Mouse (Mus musculus) heart, postnatal 36 days (tissue): ENCODE measurements at regions not wholly inside any gene's neighbourhood (a gene's known extent, or its start where the extent isn't known, plus 50 kb on each side); places are given as distances from the start of the nearest gene placed in this dataset.

Experiments
- DNase-seq, 2 experiments: peaks; one replicate each; pipeline ENCODE4 v3.0.0; 2021 to 2022
- intact Hi-C: fragments of 180-260 bp; cut with DNase I; formaldehyde crosslinking; loops from one replicate; pipeline ENCODE4 v1.15.1; 2025

- intact Hi-C loops, result no loop called here
- DNase-seq, result no peak
Measured at GRCm38 (mm10) chr3:56830315-56831097, 471.3 kb downstream of the Tm4sf1 start.

GRCm38 (mm10) chr3:56824157-56824556 lies 477.6 kb downstream of the Tm4sf1 start:
- DNase-seq, result no peak
- intact Hi-C loops, result no loop called here

GRCm38 (mm10) chr3:56810548-56811071 lies 491.2 kb downstream of the Tm4sf1 start:
- intact Hi-C loops, result no loop called here
- DNase-seq, result no peak

- intact Hi-C loops, result no loop called here
- no peak for DNase-seq
Measured at GRCm38 (mm10) chr3:56793054-56793453, 508.7 kb downstream of the Tm4sf1 start.

- intact Hi-C loops, result no loop called here
- DNase-seq, result peak in 1 of 2 experiments; percentile 2
Measured at GRCm38 (mm10) chr3:56789155-56789554, 512.6 kb downstream of the Tm4sf1 start.

GRCm38 (mm10) chr3:56773920-56774319 lies 527.9 kb downstream of the Tm4sf1 start:
- DNase-seq, result no peak
- intact Hi-C loops, result no loop called here

- intact Hi-C loops, result no loop called here
- DNase-seq, result no peak
Measured at GRCm38 (mm10) chr3:56770225-56770624, 531.6 kb downstream of the Tm4sf1 start.

GRCm38 (mm10) chr3:56767133-56767532 lies 534.7 kb downstream of the Tm4sf1 start:
- intact Hi-C loops, result no loop called here

GRCm38 (mm10) chr3:56764336-56764735 lies 537.5 kb downstream of the Tm4sf1 start:
- intact Hi-C loops, result no loop called here
- no peak for DNase-seq

More at GRCm38 (mm10) chr3:56767133-56767532, 534.7 kb downstream of the Tm4sf1 start:
- no peak for DNase-seq

GRCm38 (mm10) chr3:56763896-56764295 lies 537.9 kb downstream of the Tm4sf1 start:
- no peak for DNase-seq
- intact Hi-C loops, result no loop called here

GRCm38 (mm10) chr3:56753654-56754053 lies 548.1 kb downstream of the Tm4sf1 start:
- intact Hi-C loops, result loop anchor here (2.0 to 10.0 kb wide), 3 partner anchors 569 to 745 kb away; partner anchors contain the start of gene Nbea
- peak; percentile 67 to 71 for DNase-seq

- intact Hi-C loops, result loop anchor here (2.0 to 10.0 kb wide), 2 partner anchors 567 to 743 kb away; partner anchors contain the start of gene Nbea
Measured at GRCm38 (mm10) chr3:56751926-56752325, 549.9 kb downstream of the Tm4sf1 start.

GRCm38 (mm10) chr3:56740902-56741301 lies 557.4 kb upstream of the Nbea start:
- no peak for DNase-seq
- intact Hi-C loops, result no loop called here

More at GRCm38 (mm10) chr3:56751926-56752325, 549.9 kb downstream of the Tm4sf1 start:
- no peak for DNase-seq

- no peak for DNase-seq
- intact Hi-C loops, result no loop called here
Measured at GRCm38 (mm10) chr3:56739451-56739850, 556.0 kb upstream of the Nbea start.

GRCm38 (mm10) chr3:56730849-56731248 lies 547.3 kb upstream of the Nbea start:
- no peak for DNase-seq
- intact Hi-C loops, result no loop called here

GRCm38 (mm10) chr3:56724991-56725390 lies 541.5 kb upstream of the Nbea start:
- no peak for DNase-seq
- intact Hi-C loops, result no loop called here

GRCm38 (mm10) chr3:56708260-56708659 lies 524.8 kb upstream of the Nbea start:
- no peak for DNase-seq

GRCm38 (mm10) chr3:56707312-56707711 lies 523.8 kb upstream of the Nbea start:
- intact Hi-C loops, result no loop called here
- no peak for DNase-seq

More at GRCm38 (mm10) chr3:56708260-56708659, 524.8 kb upstream of the Nbea start:
- intact Hi-C loops, result no loop called here

GRCm38 (mm10) chr3:56706038-56706437 lies 522.5 kb upstream of the Nbea start:
- intact Hi-C loops, result no loop called here
- no peak for DNase-seq

- intact Hi-C loops, result no loop called here
- DNase-seq, result no peak
Measured at GRCm38 (mm10) chr3:56698941-56699340, 515.4 kb upstream of the Nbea start.

- intact Hi-C loops, result no loop called here
- DNase-seq, result no peak
Measured at GRCm38 (mm10) chr3:56698248-56698647, 514.7 kb upstream of the Nbea start.

GRCm38 (mm10) chr3:56681031-56681430 lies 497.5 kb upstream of the Nbea start:
- intact Hi-C loops, result no loop called here
- DNase-seq, result no peak
